Mouse (Mus musculus) cortical plate, adult 2 months (tissue): ENCODE measurements at regions not wholly inside any gene's neighbourhood (a gene's known extent, or its start where the extent isn't known, plus 50 kb on each side); places are given as distances from the start of the nearest gene placed in this dataset.
A peak's percentile ranks its signal among the peaks of the same experiment; 100 is the strongest.
"Not testable (repeated sequence)": the region's sequence is repeated elsewhere in the genome, so short reads cannot be mapped to it uniquely, and the experiment has no call there.

Experiments used
- H3K27ac ChIP-seq: fragments of 200-500 bp; 2 replicates; pipeline ENCODE4 v1.5.1; 2012; ENCODE audit warnings: low read length, control low read depth, inconsistent platforms; ENCODE audit not compliant: insufficient read depth
- H3K4me1 ChIP-seq: fragments of 200-500 bp; 2 replicates; pipeline ENCODE4 v1.6.1; 2011; ENCODE audit warnings: low read length; ENCODE audit not compliant: control insufficient read depth, insufficient read depth
- H3K4me3 ChIP-seq: fragments of 200-500 bp; 2 replicates; pipeline ENCODE4 v1.5.1; 2011; ENCODE audit warnings: mild to moderate bottlenecking, low read length, control low read depth; ENCODE audit not compliant: insufficient read depth
- CTCF ChIP-seq: fragments of 200-500 bp; IDR thresholded peaks from 2 replicates; pipeline ENCODE4 v1.5.1; 2011; ENCODE audit warnings: mild to moderate bottlenecking, control low read depth, low read length; ENCODE audit not compliant: insufficient read depth; ENCODE audit errors: extremely low read depth
- POLR2A ChIP-seq: fragments of 200-500 bp; IDR thresholded peaks from 2 replicates; pipeline ENCODE4 v1.6.1; 2011; ENCODE audit warnings: mild to moderate bottlenecking, low read length, control low read depth; ENCODE audit not compliant: insufficient read depth; ENCODE audit errors: extremely low read depth

GRCm38 (mm10) chrX:70606349-70606748 lies 129.4 kb upstream of the Tmem185a start:
- H3K27ac ChIP-seq = no peak overlapping the region
- no peak for TF ChIP-seq POLR2A
- no peak for TF ChIP-seq CTCF
- no peaks in the 10 kb centered on the region for H3K4me1 ChIP-seq
- H3K4me3 ChIP-seq = no peak overlapping the region

GRCm38 (mm10) chrX:70582344-70582743 lies 105.4 kb upstream of the Tmem185a start:
- H3K4me3 ChIP-seq, H3K4me1 ChIP-seq: not testable (repeated sequence)

GRCm38 (mm10) chrX:70580171-70580570 lies 103.2 kb upstream of the Tmem185a start:
- H3K27ac ChIP-seq = no peak overlapping the region
- no peak for TF ChIP-seq CTCF
- TF ChIP-seq POLR2A = no peak
- no peaks in the 10 kb centered on the region for H3K4me1 ChIP-seq
- H3K4me3 ChIP-seq = no peak overlapping the region

More at GRCm38 (mm10) chrX:70582344-70582743, 105.4 kb upstream of the Tmem185a start:
- H3K27ac ChIP-seq = not testable (repeated sequence)
- TF ChIP-seq CTCF = peak; percentile 51; the same call in 1 of the 2 replicates

- not testable (repeated sequence) for H3K4me1 ChIP-seq, H3K4me3 ChIP-seq, H3K27ac ChIP-seq
These were observed 97.3 kb upstream of the Tmem185a start for GRCm38 (mm10) chrX:70574243-70574642.

- H3K4me1 ChIP-seq, H3K4me3 ChIP-seq, H3K27ac ChIP-seq: not testable (repeated sequence)
These were observed 93.6 kb upstream of the Tmem185a start for GRCm38 (mm10) chrX:70570586-70570985.

GRCm38 (mm10) chrX:70569339-70569979 lies 92.5 kb upstream of the Tmem185a start:
- not testable (repeated sequence) for H3K27ac ChIP-seq, H3K4me1 ChIP-seq, H3K4me3 ChIP-seq
